Mouse (Mus musculus): ENCODE measurements around the gene Ttll11.

Gene Ttll11

GRCm38 (mm10) chr2:35900845-35901244, 78.9 kb downstream of the Ttll11 start:
- DNase-seq (ENCODE audit: low spot score in 2 of 2), result no peak

- no peak for DNase-seq (ENCODE audit: low spot score in 2 of 2)
Observed at GRCm38 (mm10) chr2:35899712-35900111, 80.0 kb downstream of the Ttll11 start.

- DNase-seq (ENCODE audit: low spot score in 2 of 2), result no peak
Observed at GRCm38 (mm10) chr2:35899135-35899474, 80.6 kb downstream of the Ttll11 start.

- no peak for DNase-seq (ENCODE audit: low spot score in 2 of 2)
Observed at GRCm38 (mm10) chr2:35898425-35899134, 81.1 kb downstream of the Ttll11 start.

DNA sequence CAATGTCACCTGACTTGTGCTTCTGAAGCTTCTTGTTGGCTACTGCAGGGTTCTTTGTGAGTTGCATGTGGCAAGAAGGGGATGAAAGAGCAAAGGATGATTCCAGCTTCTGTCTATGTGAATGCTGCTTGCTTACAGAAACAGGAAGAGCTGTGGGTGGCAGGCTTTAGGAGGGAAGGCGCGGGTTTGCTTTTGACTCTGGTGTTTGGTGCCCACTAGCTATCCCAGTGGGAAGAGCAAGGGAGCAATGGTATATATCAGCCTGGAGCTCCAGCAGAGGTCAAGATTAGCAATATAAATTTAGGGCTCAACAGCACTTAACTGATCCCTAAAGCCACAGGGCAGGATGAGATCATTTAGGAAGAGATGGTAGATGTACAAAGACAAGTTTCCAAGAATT, 82.6 kb downstream of the Ttll11 start:
- no peak for DNase-seq (ENCODE audit: low spot score in 2 of 2)

- DNase-seq (ENCODE audit: low spot score in 2 of 2), result no peak
Observed at GRCm38 (mm10) chr2:35894512-35894911, 85.2 kb downstream of the Ttll11 start.

- DNase-seq (ENCODE audit: low spot score in 2 of 2), result no peak
Observed at GRCm38 (mm10) chr2:35890635-35891034, 89.1 kb downstream of the Ttll11 start.

DNA sequence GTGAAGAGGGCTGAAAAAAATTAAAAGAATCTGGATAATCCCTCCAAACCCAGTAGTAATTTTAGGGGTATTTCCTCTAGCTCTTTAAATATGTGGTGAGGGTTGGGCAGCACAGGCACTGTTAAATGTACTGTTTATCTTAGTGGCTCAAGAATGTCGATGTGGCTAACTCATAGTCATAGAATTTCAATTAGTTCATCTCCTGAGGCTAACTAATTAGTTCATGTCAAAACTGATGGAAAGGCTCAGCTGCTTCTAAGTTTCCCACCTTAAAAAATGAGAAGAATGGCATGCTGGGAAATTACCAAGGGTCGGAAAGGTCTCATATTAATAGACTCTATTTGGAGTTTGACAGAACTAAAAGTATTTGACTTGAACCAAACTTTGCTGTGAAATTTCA, 89.9 kb downstream of the Ttll11 start:
- no peak for DNase-seq (ENCODE audit: low spot score in 2 of 2)

- no peak for DNase-seq (ENCODE audit: low spot score in 2 of 2)
Observed at GRCm38 (mm10) chr2:35884296-35884695, 95.4 kb downstream of the Ttll11 start.

DNA sequence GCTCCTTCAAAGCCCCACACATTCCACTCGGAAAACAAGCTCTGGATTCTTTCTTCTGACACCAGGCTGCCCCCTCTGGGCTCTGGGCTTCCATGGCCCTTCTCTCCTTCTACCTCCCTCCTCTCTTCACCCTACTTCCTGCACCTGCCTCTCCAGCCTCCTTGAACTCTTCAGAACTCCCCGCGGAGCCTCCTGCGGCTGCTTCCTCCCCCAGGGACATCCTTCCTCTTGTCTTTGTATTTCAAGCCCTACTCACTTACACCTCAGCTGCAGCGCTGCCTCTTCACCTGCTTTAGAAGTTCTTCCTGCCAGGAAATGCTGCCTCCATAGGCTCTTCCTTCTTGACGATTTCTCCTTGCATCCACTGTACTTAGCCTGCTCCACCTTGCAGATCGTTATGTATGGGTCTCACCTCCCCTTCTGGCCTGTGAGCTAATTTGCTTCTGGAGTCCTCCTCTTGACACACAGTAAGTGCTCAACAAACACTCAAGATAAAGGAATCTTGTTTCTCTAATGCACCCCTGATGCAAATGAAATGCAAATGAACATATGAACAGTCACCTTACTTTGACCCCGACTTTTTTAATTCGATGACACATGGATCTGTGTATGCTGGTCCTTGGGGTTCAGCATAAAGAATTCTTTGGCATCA, 97.3 kb downstream of the Ttll11 start:
- no peak for DNase-seq (ENCODE audit: low spot score in 2 of 2)

DNA sequence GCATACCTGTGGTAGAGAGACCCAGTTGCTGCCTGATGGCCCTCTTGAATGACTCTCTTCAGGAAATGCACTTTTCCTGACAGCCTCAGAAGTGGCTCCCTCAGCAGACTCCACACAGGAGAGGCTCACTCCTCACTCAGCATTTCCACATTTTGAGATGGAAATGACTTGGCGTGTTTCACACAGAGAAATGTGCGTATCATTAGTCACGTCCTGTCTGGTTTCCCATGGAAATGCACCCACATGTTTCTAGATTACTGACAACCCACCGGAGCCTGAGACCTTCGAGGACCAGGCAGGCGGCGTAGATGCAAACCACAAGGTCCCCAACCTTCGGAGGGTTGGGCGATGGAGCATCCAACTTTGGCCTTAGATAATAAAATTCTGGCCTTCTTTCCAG, 97.8 kb downstream of the Ttll11 start:
- DNase-seq (ENCODE audit: low spot score in 2 of 2), result no peak

DNA sequence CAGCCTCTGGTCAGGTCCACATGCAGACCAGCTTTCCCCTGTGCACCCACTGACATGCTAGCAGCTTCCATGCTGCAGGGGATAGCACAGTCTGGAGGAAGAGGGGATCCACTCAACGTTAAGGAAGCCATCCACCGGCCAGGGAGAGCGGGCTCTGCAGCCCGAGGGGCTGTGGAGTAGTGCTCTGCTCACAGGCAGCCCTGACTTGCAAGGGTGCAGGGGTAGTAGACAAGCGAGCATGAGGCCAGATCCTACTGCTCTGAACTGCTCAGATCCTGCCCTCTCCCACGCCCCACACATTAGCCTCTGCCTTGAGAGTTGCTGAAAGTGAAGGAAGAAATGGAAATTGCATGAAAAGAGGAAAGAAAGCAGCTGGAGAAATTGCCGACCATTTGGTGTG, 99.4 kb downstream of the Ttll11 start:
- no peak for DNase-seq (ENCODE audit: low spot score in 2 of 2)

- no peak for DNase-seq (ENCODE audit: low spot score in 2 of 2)
Observed at GRCm38 (mm10) chr2:35879887-35880286, 99.8 kb downstream of the Ttll11 start.

DNA sequence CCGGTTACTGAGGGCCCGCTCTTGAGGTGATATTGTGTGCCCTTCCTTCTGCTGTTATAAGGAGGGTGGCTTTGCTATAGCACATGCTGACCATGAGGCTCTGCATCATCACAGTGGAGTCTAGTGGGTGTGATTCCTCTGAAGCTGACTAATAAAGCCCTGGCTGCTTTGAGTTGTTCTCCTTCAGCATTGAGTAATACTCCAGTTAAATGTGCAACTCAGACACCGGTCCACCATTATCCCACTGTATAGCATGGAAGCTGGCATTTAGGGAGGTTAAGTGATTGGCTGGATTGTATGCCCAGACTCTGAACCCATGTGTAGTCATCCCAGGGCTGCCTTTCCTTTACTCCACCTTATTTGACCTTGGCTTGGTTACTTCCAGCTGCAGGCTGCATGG, 101.2 kb downstream of the Ttll11 start:
- DNase-seq (ENCODE audit: low spot score in 2 of 2), result no peak

DNA sequence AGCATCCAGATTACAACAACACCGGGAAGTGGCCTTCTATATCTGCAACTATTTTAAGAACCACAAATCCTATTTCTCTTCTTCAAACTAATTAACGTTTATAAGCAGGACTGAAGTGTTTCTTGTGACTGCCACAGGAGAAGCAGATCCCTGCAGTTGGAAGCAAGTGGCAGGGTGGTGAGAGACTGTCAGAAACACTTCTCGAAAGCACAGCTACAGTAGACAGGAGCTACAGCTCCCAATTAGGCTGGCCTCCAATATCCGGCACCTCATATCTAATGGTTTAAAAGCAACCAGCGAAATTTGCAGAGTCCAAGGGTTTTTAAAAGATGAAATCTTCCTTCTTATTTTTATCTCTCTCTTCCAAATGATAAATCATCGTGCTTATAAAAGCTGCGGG, 104.1 kb downstream of the Ttll11 start:
- DNase-seq (ENCODE audit: low spot score in 2 of 2), result no peak

GRCm38 (mm10) chr2:35874421-35874820, 105.3 kb downstream of the Ttll11 start:
- DNase-seq (ENCODE audit: low spot score in 2 of 2), result no peak

- DNase-seq (ENCODE audit: low spot score in 2 of 2), result no peak
Observed at GRCm38 (mm10) chr2:35869165-35869564, 110.5 kb downstream of the Ttll11 start.

GRCm38 (mm10) chr2:35863284-35863683, 116.4 kb downstream of the Ttll11 start:
- DNase-seq (ENCODE audit: low spot score in 2 of 2), result no peak

GRCm38 (mm10) chr2:35861185-35861584, 118.5 kb downstream of the Ttll11 start:
- DNase-seq (ENCODE audit: low spot score in 2 of 2), result no peak

GRCm38 (mm10) chr2:35860394-35860744, 119.3 kb downstream of the Ttll11 start:
- DNase-seq (ENCODE audit: low spot score in 2 of 2), result no peak

- DNase-seq (ENCODE audit: low spot score in 2 of 2), result no peak
Observed at GRCm38 (mm10) chr2:35859708-35860393, 119.9 kb downstream of the Ttll11 start.

DNA sequence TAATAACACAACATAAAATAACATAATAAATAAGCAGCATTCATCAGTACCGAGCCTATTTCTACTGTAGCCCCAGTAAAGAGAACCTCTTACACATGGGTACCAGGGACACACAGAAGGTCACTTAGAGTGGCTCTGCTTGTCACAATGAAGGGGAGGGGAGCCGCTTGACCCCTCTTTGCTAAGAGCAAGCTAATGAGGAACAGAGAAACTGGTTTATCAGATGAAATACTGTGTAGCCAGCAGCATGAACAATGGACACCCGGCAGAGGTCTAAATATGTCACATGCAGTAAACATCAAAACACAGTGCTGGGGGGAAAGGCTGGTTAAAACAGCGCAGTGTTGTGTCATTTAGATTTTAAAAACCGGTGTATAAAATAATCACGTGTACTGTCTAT, 121.4 kb downstream of the Ttll11 start:
- DNase-seq (ENCODE audit: low spot score in 2 of 2), result no peak

- no peak for DNase-seq (ENCODE audit: low spot score in 2 of 2)
Observed at GRCm38 (mm10) chr2:35856901-35857300, 122.8 kb downstream of the Ttll11 start.

Measured in cerebellum, postnatal 4 days (tissue).